Mouse (Mus musculus) gastrocnemius, postnatal 25 days (tissue): ENCODE measurements around the gene Spx. TPM values are rescaled to one million over a fixed set of nuclear protein-coding genes. Genes with fewer than 3 reads are reported as not detected.

Experiments
- DNase-seq: peaks from one replicate; pipeline ENCODE4 v3.0.0; 2022
- total RNA-seq, 2 experiments: library from RNA; stranded (reverse); gene quantifications; 1 replicate in 1 of 2; 2 replicates in 1 of 2; pipeline ENCODE4 v1.2.3; 2021

Gene Spx
- total RNA-seq, 2 experiments from 2014 or later = 1.0 TPM; not detected in 1

DNA sequence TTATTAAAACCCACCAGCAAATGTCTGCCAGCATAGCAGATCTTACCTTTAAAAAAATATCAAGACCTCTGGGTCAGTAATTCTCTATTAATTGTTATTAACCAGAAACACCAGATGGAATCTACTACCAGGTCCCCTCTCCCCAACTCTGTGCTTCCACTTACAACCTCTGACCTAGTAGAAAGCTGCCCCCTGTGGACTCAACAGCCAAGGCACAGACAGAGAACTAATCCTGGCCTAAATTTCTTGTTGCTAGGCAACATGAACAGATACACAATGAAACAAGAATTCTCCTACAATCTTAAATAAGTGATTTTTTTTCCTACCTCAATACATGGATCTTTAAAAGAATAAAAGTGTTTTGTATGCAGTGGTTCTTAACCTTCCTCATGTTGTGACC, 15.8 kb downstream of the Spx start:
- DNase-seq = no peak

GRCm38 (mm10) chr6:142451381-142451780, 38.1 kb downstream of the Spx start:
- no peak for DNase-seq

DNA sequence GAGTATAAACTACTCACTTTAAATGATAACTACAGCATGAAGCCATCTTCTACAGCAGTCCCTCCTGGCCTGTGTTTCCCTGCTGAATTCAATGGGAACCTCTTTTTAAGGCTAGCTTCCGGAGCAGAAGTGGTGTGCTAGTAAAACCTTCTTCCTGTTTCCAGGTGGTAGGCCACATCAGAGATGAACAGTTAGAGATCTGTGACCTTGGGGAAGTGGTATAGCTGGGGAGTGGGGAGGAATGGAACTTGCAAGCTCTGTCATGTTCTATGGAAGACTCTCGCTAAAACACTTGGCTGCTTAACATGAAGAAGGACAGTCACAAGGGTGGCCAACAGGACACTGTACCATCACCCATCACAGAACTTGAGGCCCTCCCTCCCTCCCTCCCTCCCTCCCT, 40.1 kb downstream of the Spx start:
- no peak for DNase-seq

- no peak for DNase-seq
These were observed 42.2 kb downstream of the Spx start for GRCm38 (mm10) chr6:142455314-142455996.

GRCm38 (mm10) chr6:142458010-142458409, 44.8 kb downstream of the Spx start:
- DNase-seq = no peak

- no peak for DNase-seq
These were observed 45.9 kb downstream of the Spx start for GRCm38 (mm10) chr6:142459017-142459678.

DNA sequence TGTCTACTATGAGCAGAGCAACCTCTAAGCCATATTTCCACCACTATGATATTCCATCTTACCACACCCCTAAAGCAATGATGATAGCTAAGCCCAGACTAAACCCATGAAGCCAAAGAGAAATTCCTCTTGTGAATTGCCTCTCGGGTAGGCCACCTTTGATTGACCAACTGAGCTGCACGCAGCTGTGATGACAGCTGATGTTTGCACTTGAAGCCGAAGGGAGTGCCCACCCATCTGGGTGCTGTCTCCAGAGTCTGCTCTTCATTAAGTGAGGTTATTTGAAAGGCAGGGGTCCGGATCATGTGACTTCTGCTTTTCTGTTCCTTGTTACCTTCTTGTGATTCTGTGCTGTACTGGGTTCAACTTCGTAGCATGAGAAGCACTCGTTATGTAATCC, 49.0 kb downstream of the Spx start:
- DNase-seq = no peak

Other genes starting within 250 kb of the Spx start
- not detected for gene Slco1a6, start 204.9 kb upstream of the Spx start, total RNA-seq
- gene Iapp, start 115.0 kb upstream of the Spx start, total RNA-seq = not detected
- not detected for gene Slco1a5, start 90.5 kb upstream of the Spx start, total RNA-seq
- gene Pyroxd1, start 67.8 kb upstream of the Spx start, total RNA-seq = 1 to 10 TPM; 5.9 to 8.0 TPM
- gene Recql, start 26.4 kb upstream of the Spx start, total RNA-seq = 1 to 10 TPM; 4.1 to 4.7 TPM
- 10 to 100 TPM; 13.0 to 16.5 TPM for gene Golt1b, start 26.2 kb upstream of the Spx start, total RNA-seq
- not detected for gene Gys2, start 59.7 kb downstream of the Spx start, total RNA-seq
- 100 to 1,000 TPM; 120 to 334 TPM for gene Ldhb, start 94.5 kb downstream of the Spx start, total RNA-seq
- gene Kcnj8, start 158.2 kb downstream of the Spx start, total RNA-seq = 1 to 10 TPM; 8.2 to 8.8 TPM